ENCODE assay signal across 7 mouse cellular contexts in the genomic region with DNA sequence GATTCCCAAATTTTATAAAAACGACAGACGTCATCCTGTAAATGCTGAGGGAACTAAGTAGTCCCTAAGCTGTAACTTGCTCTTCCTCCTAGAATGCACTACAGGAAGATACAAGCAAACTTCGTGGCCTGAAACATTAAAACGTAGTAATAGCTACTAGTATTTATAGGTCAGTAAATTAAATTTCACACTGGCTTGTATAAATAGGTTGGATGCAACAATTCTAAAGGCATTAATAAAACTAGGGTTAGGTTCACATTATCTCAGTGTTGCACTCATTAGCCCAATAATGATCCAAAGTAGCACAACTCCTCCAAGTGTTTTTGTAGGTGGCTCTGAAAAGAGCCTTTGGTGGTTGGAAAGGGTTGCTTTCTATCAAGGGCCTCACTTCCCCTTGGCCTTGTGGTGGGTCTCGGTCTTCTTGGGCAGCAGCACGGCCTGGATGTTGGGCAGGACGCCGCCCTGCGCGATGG. TPM values are rescaled to one million over a fixed set of nuclear protein-coding genes. Genes with fewer than 3 reads are reported as not detected.
DNase-seq lines count a peak whose midpoint lies in the region; ATAC-seq and TF ChIP-seq lines count a peak whose summit lies in the region.

No protein-coding gene starts in this region.

- no peaks in the 10 kb centered on the region for H3K9me3 ChIP-seq in embryonic facial prominence, embryonic 12.5 days
- H3K9me3 ChIP-seq in limb, embryonic 12.5 days: no peaks in the 10 kb centered on the region

- TF ChIP-seq CTCF in testis, adult 2 months (IDR thresholded peaks at IDR 0.05; ENCODE audit: control insufficient read depth, insufficient read depth, insufficient replicate concordance, low read depth, low read length): no peak
- TF ChIP-seq CTCF in olfactory bulb, adult 2 months (IDR thresholded peaks at IDR 0.05; ENCODE audit: insufficient read depth, low read depth, low read length): no peak

- DNase-seq in testis, postnatal 10 days (ENCODE audit: low spot score): no peak
- DNase-seq in urinary bladder, adult 18-20 months (ENCODE audit: low spot score in 2 of 2): no peak

- peak overlapping the region; percentile 69 for H3K4me2 ChIP-seq in embryonic facial prominence, embryonic 12.5 days (replicated peaks)
- peak overlapping the region; percentile 73 for H3K4me2 ChIP-seq in limb, embryonic 12.5 days

- H3K36me3 ChIP-seq in testis, adult 2 months (ENCODE audit: control insufficient read depth, insufficient read depth, low read length): no peaks in the 10 kb centered on the region
- H3K36me3 ChIP-seq in embryonic facial prominence, embryonic 12.5 days: no peaks in the 10 kb centered on the region
- H3K36me3 ChIP-seq in limb, embryonic 12.5 days: no peaks in the 10 kb centered on the region

- peaks cover 3% of the 10 kb centered on the region for H3K4me1 ChIP-seq in testis, adult 2 months (ENCODE audit: control insufficient read depth, insufficient read depth, low read length)
- H3K4me1 ChIP-seq in embryonic facial prominence, embryonic 12.5 days: peaks cover 16% of the 10 kb centered on the region
- H3K4me1 ChIP-seq in limb, embryonic 12.5 days (replicated peaks): peaks cover 27% of the 10 kb centered on the region
- peaks cover 2% of the 10 kb centered on the region; the same call in 1 of the 2 replicates for H3K4me1 ChIP-seq in olfactory bulb, adult 2 months (ENCODE audit: control insufficient read depth, insufficient read depth, low read length)

- WGBS in embryonic facial prominence, embryonic 12.5 days: 3% methylated on average over 10 of the region's 10 CpGs
- WGBS in limb, embryonic 12.5 days: 2% methylated on average over 10 of the region's 10 CpGs
- 5% methylated on average over 10 of the region's 10 CpGs for WGBS in olfactory bulb, adult 2 months

- H3K9ac ChIP-seq in embryonic facial prominence, embryonic 12.5 days: peak overlapping the region; percentile 49
- peak overlapping the region; percentile 68 for H3K9ac ChIP-seq in limb, embryonic 12.5 days (replicated peaks)

- H3K4me3 ChIP-seq in testis, adult 2 months (ENCODE audit: control insufficient read depth, low read depth, low read length): peak overlapping the region; percentile 52
- peak overlapping the region; percentile 46 for H3K4me3 ChIP-seq in embryonic facial prominence, embryonic 12.5 days
- H3K4me3 ChIP-seq in limb, embryonic 12.5 days (replicated peaks): peak overlapping the region; percentile 47
- peak overlapping the region; percentile 64 for H3K4me3 ChIP-seq in olfactory bulb, adult 2 months (ENCODE audit: insufficient read depth, low read depth, low read length)

- peak overlapping the region; percentile 48 for H3K27ac ChIP-seq in testis, adult 2 months (ENCODE audit: control insufficient read depth, insufficient read depth, low read depth, low read length)
- H3K27ac ChIP-seq in embryonic facial prominence, embryonic 12.5 days: peak overlapping the region; percentile 96
- peak overlapping the region; percentile 95 for H3K27ac ChIP-seq in limb, embryonic 12.5 days
- H3K27ac ChIP-seq in olfactory bulb, adult 2 months (ENCODE audit: insufficient read depth, low read depth, low read length): peak overlapping the region; percentile 93

- ATAC-seq in embryonic facial prominence, embryonic 12.5 days (ENCODE audit: insufficient number of reproducible peaks, insufficient read depth, low FRiP score, low TSS enrichment): no peak
- no peak for ATAC-seq in limb, embryonic 12.5 days (ENCODE audit: insufficient number of reproducible peaks, insufficient read depth, low FRiP score, low TSS enrichment, low read depth)
- ATAC-seq in inflammation-experienced regulatory T-cells, adult 6 months: no peak

- H3K27me3 ChIP-seq in testis, adult 2 months (ENCODE audit: control insufficient read depth, insufficient read depth, low read length): no peaks in the 10 kb centered on the region
- H3K27me3 ChIP-seq in embryonic facial prominence, embryonic 12.5 days: no peaks in the 10 kb centered on the region
- H3K27me3 ChIP-seq in limb, embryonic 12.5 days: no peaks in the 10 kb centered on the region

- no peak for TF ChIP-seq POLR2A in testis, adult 2 months (IDR thresholded peaks at IDR 0.05; ENCODE audit: control insufficient read depth, low read depth, low read length)
- no peak for TF ChIP-seq POLR2A in olfactory bulb, adult 2 months (IDR thresholded peaks at IDR 0.05; ENCODE audit: insufficient read depth, low read depth, low read length)

RNA-seq across cellular contexts. Expression of gene Hist1h2ak, which starts 0.5 kb away (rescaled TPM):
- 2.4 and 3.9 TPM in 2 replicates for polyA plus RNA-seq in testis, adult 2 months (2012; rRNA removed)
- 37.1 and 46.3 TPM in 2 replicates for polyA plus RNA-seq in embryonic facial prominence, embryonic 12.5 days (2016; fragmentation: Nextera tagmentation; extraction: Ambion mirVana)
- 51.3 and 71.5 TPM in 2 replicates for polyA plus RNA-seq in limb, embryonic 12.5 days (2016; fragmentation: Nextera tagmentation; extraction: Ambion mirVana)
- not detected in 2 replicates for polyA plus RNA-seq in olfactory bulb, adult 2 months (2012; ENCODE audit: insufficient read depth, insufficient read length, low replicate concordance, missing spikeins)
- polyA plus RNA-seq in inflammation-experienced regulatory T-cells, adult 6 months (2017; shearing (Covaris generic)): 1 to 10 TPM in 1 of 3 experiments, not detected in 2; 6.2 TPM

RNA-seq across cellular contexts. Expression of gene Hist1h2bn, which starts 0.8 kb away (rescaled TPM):
- 2.3 and 3.0 TPM in 2 replicates for polyA plus RNA-seq in testis, adult 2 months (2012; rRNA removed)
- 4.1 and 4.3 TPM in 2 replicates for polyA plus RNA-seq in embryonic facial prominence, embryonic 12.5 days (2016; fragmentation: Nextera tagmentation; extraction: Ambion mirVana)
- polyA plus RNA-seq in limb, embryonic 12.5 days (2016; fragmentation: Nextera tagmentation; extraction: Ambion mirVana): 8.0 and 9.8 TPM in 2 replicates
- polyA plus RNA-seq in olfactory bulb, adult 2 months (2012; ENCODE audit: insufficient read depth, insufficient read length, low replicate concordance, missing spikeins): not detected in 2 replicates
- polyA plus RNA-seq in inflammation-experienced regulatory T-cells, adult 6 months (2017; shearing (Covaris generic)): 1 to 10 TPM in 2 of 3 experiments, not detected in 1; 1.8 to 3.0 TPM

RNA-seq across cellular contexts. Expression of gene Hist1h4k, which starts 2.8 kb away (rescaled TPM):
- polyA plus RNA-seq in testis, adult 2 months (2012; rRNA removed): 37.3 and 40.8 TPM in 2 replicates
- 4.7 and 8.9 TPM in 2 replicates for polyA plus RNA-seq in embryonic facial prominence, embryonic 12.5 days (2016; fragmentation: Nextera tagmentation; extraction: Ambion mirVana)
- 5.4 and 11.3 TPM in 2 replicates for polyA plus RNA-seq in limb, embryonic 12.5 days (2016; fragmentation: Nextera tagmentation; extraction: Ambion mirVana)
- not detected in 2 replicates for polyA plus RNA-seq in olfactory bulb, adult 2 months (2012; ENCODE audit: insufficient read depth, insufficient read length, low replicate concordance, missing spikeins)
- 10 to 100 TPM in 1 of 3 experiments, 1 to 10 TPM in 2; 1.5 to 15.3 (median 8.0) TPM for polyA plus RNA-seq in inflammation-experienced regulatory T-cells, adult 6 months (2017; shearing (Covaris generic))

RNA-seq across cellular contexts. Expression of gene Hist1h4j, which starts 18.2 kb away (rescaled TPM):
- polyA plus RNA-seq in testis, adult 2 months (2012; rRNA removed): 6.1 and 7.6 TPM in 2 replicates
- polyA plus RNA-seq in embryonic facial prominence, embryonic 12.5 days (2016; fragmentation: Nextera tagmentation; extraction: Ambion mirVana): 1.6 and 1.9 TPM in 2 replicates
- 0.88 and 0.99 TPM in 2 replicates for polyA plus RNA-seq in limb, embryonic 12.5 days (2016; fragmentation: Nextera tagmentation; extraction: Ambion mirVana)
- polyA plus RNA-seq in olfactory bulb, adult 2 months (2012; ENCODE audit: insufficient read depth, insufficient read length, low replicate concordance, missing spikeins): not detected in 2 replicates
- polyA plus RNA-seq in inflammation-experienced regulatory T-cells, adult 6 months (2017; shearing (Covaris generic)): not detected

RNA-seq across cellular contexts. Expression of gene Hist1h1b, which starts 27.3 kb away (rescaled TPM):
- 0.36 TPM in 1 of 2 replicates, not detected in the other for polyA plus RNA-seq in testis, adult 2 months (2012; rRNA removed)
- 35.1 and 35.4 TPM in 2 replicates for polyA plus RNA-seq in embryonic facial prominence, embryonic 12.5 days (2016; fragmentation: Nextera tagmentation; extraction: Ambion mirVana)
- 40.4 and 49.4 TPM in 2 replicates for polyA plus RNA-seq in limb, embryonic 12.5 days (2016; fragmentation: Nextera tagmentation; extraction: Ambion mirVana)
- not detected in 2 replicates for polyA plus RNA-seq in olfactory bulb, adult 2 months (2012; ENCODE audit: insufficient read depth, insufficient read length, low replicate concordance, missing spikeins)
- polyA plus RNA-seq in inflammation-experienced regulatory T-cells, adult 6 months (2017; shearing (Covaris generic)): 10 to 100 TPM in 1 of 3 experiments, 1 to 10 TPM in 2; 3.0 to 89.4 (median 8.5) TPM
